ENCODE assay signal across 9 mouse cellular contexts in the genomic region with DNA sequence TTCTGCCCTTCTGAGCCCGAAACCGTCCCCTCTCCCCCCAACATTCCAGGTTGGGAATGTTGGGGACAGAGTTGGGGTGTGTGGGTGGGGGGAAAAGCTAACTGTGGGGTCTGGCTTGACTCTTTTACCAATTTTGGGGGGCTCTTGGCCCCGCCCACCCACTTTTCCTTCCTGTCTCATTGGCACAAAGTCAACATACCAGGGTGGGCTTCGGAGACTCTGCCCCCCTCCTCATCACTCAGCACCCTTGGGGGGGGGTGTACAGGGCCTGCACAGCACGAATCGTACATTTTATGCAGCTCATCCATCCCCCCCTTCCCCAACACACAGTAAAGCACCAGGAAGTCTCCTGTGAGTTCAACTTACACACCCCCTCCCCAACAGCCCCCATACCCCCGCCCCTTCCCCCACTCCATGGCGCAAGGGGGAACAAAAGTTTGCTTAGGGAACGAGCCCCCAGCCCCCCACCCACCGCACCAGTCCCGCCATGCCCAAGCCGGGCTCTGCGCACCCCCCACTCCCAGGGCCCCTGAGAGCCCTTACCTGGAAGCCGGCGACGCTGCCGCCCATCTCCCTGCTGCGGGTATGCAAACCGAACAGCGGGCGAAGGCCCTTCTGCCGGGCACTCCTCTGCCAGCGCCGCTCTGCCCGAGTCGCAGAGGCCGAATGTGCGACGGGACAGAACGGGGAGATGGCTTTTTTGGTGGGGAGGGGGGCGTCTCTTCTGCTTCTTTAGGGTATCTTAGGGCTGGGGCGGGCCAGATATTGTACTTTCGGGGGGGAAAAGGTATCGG. TPM values are rescaled to one million over a fixed set of nuclear protein-coding genes. Genes with fewer than 3 reads are reported as not detected.
DNase-seq lines count a peak whose midpoint lies in the region; ATAC-seq and TF ChIP-seq lines count a peak whose summit lies in the region.
"Had no signal": no experiment of that assay in that cellular context is flagged by ENCODE, and none has a peak within 500 bp of the region (broad histone marks: within the 10 kb centered on the region; RNA-seq: fewer than 3 reads in every experiment).

No protein-coding gene starts in this region.

- no peak for TF ChIP-seq CTCF in heart, postnatal 0 days (IDR thresholded peaks at IDR 0.05; ENCODE audit: low read depth)
- no peak for TF ChIP-seq CTCF in brain, embryonic 14.5 days (IDR thresholded peaks at IDR 0.05; ENCODE audit: borderline replicate concordance, extremely low read depth, insufficient read depth, insufficient read length)

- intact Hi-C loops in heart, postnatal 25 days (cut with DNase I), result no loop called here

- no peak for DNase-seq in heart, postnatal 0 days (ENCODE audit: low spot score)
- DNase-seq in heart, postnatal 25 days (ENCODE audit: low spot score), result no peak
- DNase-seq in brain, embryonic 14.5 days (ENCODE audit: low read depth), result peak; percentile 18
- peak; percentile 71 for DNase-seq in forelimb bud, embryonic 11.5 days (ENCODE audit: low read depth, low spot score)
- no peak for DNase-seq in midbrain, embryonic 10.5 days (ENCODE audit: low spot score)
- no peak for DNase-seq in layer of hippocampus, adult 9-11 months
- no peak for DNase-seq in spleen, postnatal 4 days (ENCODE audit: low spot score in 2 of 2)
- DNase-seq in gastrocnemius, postnatal 25 days, result no peak
- DNase-seq: cerebellum, postnatal 14 days had no signal

- H3K4me1 ChIP-seq in heart, postnatal 0 days (ENCODE audit: control insufficient read depth, insufficient read depth), result no peaks in the 10 kb centered on the region
- H3K4me1 ChIP-seq in midbrain, embryonic 10.5 days, result peaks cover 70% of the 10 kb centered on the region

- no peak for TF ChIP-seq POLR2A in brain, embryonic 14.5 days (IDR thresholded peaks at IDR 0.05; ENCODE audit: borderline replicate concordance, extremely low read depth, insufficient read depth, insufficient read length, poor library complexity, severe bottlenecking)

- peaks cover 86% of the 10 kb centered on the region for H3K27me3 ChIP-seq in heart, postnatal 0 days (ENCODE audit: control insufficient read depth, insufficient read depth, low read length)
- peaks cover 100% of the 10 kb centered on the region for H3K27me3 ChIP-seq in midbrain, embryonic 10.5 days (ENCODE audit: low read depth, poor library complexity, severe bottlenecking)

- peak overlapping the region; percentile 67 for H3K9ac ChIP-seq in heart, postnatal 0 days (replicated peaks; ENCODE audit: low read depth, low read length)

- TF ChIP-seq EP300 in heart, postnatal 0 days (IDR thresholded peaks at IDR 0.05; ENCODE audit: low read depth), result no peak

- WGBS in heart, postnatal 0 days, result 2% methylated on average over 34 of the region's 34 CpGs
- under 1% methylated on average over 34 of the region's 34 CpGs for WGBS in midbrain, embryonic 10.5 days

- no peak for ATAC-seq in heart, postnatal 0 days (ENCODE audit: insufficient read depth, low read depth)

- peak overlapping the region; percentile 63 for H3K4me3 ChIP-seq in heart, postnatal 0 days (ENCODE audit: low read depth, low read length)
- peak overlapping the region; percentile 50 for H3K4me3 ChIP-seq in midbrain, embryonic 10.5 days

- H3K36me3 ChIP-seq in heart, postnatal 0 days (replicated peaks; ENCODE audit: control insufficient read depth, insufficient read depth, low read length), result peaks cover 19% of the 10 kb centered on the region
- H3K36me3 ChIP-seq in midbrain, embryonic 10.5 days, result no peaks in the 10 kb centered on the region

- peak overlapping the region; percentile 86 for H3K27ac ChIP-seq in heart, postnatal 0 days (ENCODE audit: low read depth)
- peak overlapping the region; percentile 33; the same call in 1 of the 2 replicates for H3K27ac ChIP-seq in midbrain, embryonic 10.5 days (replicated peaks)

- peak overlapping the region; percentile 73 for H3K4me2 ChIP-seq in heart, postnatal 0 days (ENCODE audit: low read depth, low read length)

- no peaks in the 10 kb centered on the region for H3K9me3 ChIP-seq in heart, postnatal 0 days (replicated peaks; ENCODE audit: control insufficient read depth, low read length)
- no peaks in the 10 kb centered on the region for H3K9me3 ChIP-seq in midbrain, embryonic 10.5 days (replicated peaks)

RNA-seq across cellular contexts. Expression of a gene that starts 8.6 kb away (rescaled TPM):
- 1,317 and 1,642 TPM in 2 replicates for total RNA-seq in heart, postnatal 0 days (2014; rRNA removed; ENCODE audit: low replicate concordance)
- polyA plus RNA-seq in heart, postnatal 0 days (2015; fragmentation: Nextera tagmentation; extraction: Ambion mirVana), result 950 and 1,040 TPM in 2 replicates
- 100 to 1,000 TPM; 131 to 156 TPM for total RNA-seq in heart, postnatal 25 days (2021)
- polyA plus RNA-seq in brain, embryonic 14.5 days (2012; rRNA removed), result 234 and 457 TPM in 2 replicates
- 151 and 161 TPM in 2 replicates for polyA plus RNA-seq in midbrain, embryonic 10.5 days (2016; fragmentation: Nextera tagmentation; extraction: Ambion mirVana)
- total RNA-seq in gastrocnemius, postnatal 25 days (2021), result 100 to 1,000 TPM; 251 to 313 TPM

RNA-seq across cellular contexts. Expression of a gene that starts 11.7 kb away (rescaled TPM):
- total RNA-seq in heart, postnatal 0 days (2014; rRNA removed; ENCODE audit: low replicate concordance), result not detected in 2 replicates
- polyA plus RNA-seq in heart, postnatal 0 days (2015; fragmentation: Nextera tagmentation; extraction: Ambion mirVana), result not detected in 2 replicates
- not detected for total RNA-seq in heart, postnatal 25 days (2021)
- 0.06 and 0.34 TPM in 2 replicates for polyA plus RNA-seq in brain, embryonic 14.5 days (2012; rRNA removed)
- polyA plus RNA-seq in midbrain, embryonic 10.5 days (2016; fragmentation: Nextera tagmentation; extraction: Ambion mirVana), result not detected in 2 replicates
- under 1 TPM in 1 of 2 experiments, not detected in 1; 0.08 TPM for total RNA-seq in gastrocnemius, postnatal 25 days (2021)

Comparison
In these comparisons a context has a peak if more than half of its experiments do, and no peak if none do; other contexts are left out.
1. DNase-seq: peak in brain, embryonic 14.5 days (single experiment) and forelimb bud, embryonic 11.5 days (single experiment); none in heart, postnatal 0 days (single experiment), heart, postnatal 25 days (single experiment), midbrain, embryonic 10.5 days (single experiment), layer of hippocampus, adult 9-11 months (single experiment), spleen, postnatal 4 days (0 of 2) and gastrocnemius, postnatal 25 days (single experiment).